Mouse (Mus musculus) spleen, adult 18-20 months (tissue): ENCODE results near the gene Arhgef25.

ENCODE experiments used
- DNase-seq, 2 experiments: peaks; one replicate each; pipeline ENCODE4 v3.0.0; 2022; ENCODE audit warnings: mixed read lengths in 2 of 2

Gene Arhgef25

GRCm38 (mm10) chr10:127135118-127135836 lies 54.6 kb downstream of the Arhgef25 start:
- DNase-seq, result peak in 1 of 2 experiments; percentile 27

GRCm38 (mm10) chr10:127134394-127135035 lies 55.4 kb downstream of the Arhgef25 start:
- DNase-seq, result peak in 1 of 2 experiments; percentile 39
